Mouse (Mus musculus): Measurements from ENCODE around the gene 6430550D23Rik.

GRCm38 (mm10) chr2:155985776-155986175, 22.0 kb downstream of the 6430550D23Rik start:
- TF ChIP-seq CTCF (IDR thresholded peaks at IDR 0.05; ENCODE audit: insufficient read depth, low read length) (no peak), POLR2A (IDR thresholded peaks at IDR 0.05; ENCODE audit: borderline replicate concordance, extremely low read depth, low read depth, low read length) (no peak)

Data from lung, adult 2 months (tissue).